Comparison of ENCODE assay signal across 32 mouse cellular contexts in the genomic region with DNA sequence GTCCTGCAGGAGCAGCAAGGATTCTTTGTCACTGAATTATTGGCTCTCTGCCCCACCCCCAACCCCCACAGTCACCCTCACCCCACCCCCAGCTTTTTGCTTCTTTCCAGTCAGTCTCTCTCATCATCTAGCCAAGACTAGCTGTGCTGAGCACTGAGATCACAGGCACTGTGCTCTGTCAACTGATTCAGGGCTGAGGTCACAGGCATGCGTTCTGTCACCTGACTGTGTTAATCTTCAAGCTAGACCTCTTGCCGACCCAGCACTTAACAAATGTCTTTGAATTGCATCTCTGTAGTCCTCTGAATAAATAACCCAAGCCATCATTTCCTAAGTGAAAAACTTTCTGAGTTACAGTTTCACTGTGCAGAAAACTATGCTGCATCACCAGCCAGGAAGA. TPM values are rescaled to one million over a fixed set of nuclear protein-coding genes. Genes with fewer than 3 reads are reported as not detected.
DNase-seq lines count a peak whose midpoint lies in the region; ATAC-seq lines count a peak whose summit lies in the region.
"Had no signal": no experiment of that assay in that cellular context is flagged by ENCODE, and none has a peak within 500 bp of the region (broad histone marks: within the 10 kb centered on the region; RNA-seq: fewer than 3 reads in every experiment).

No protein-coding gene starts in this region.

- ATAC-seq in heart, embryonic 12.5 days (ENCODE audit: insufficient number of reproducible peaks, low FRiP score): no peak
- peak; percentile 29; the same call in 1 of the 2 replicates for ATAC-seq in intestine, embryonic 15.5 days
- ATAC-seq in kidney, embryonic 14.5 days (ENCODE audit: low FRiP score, low TSS enrichment): peak; percentile 60; the same call in 1 of the 2 replicates

- no peak for DNase-seq in heart, adult 11 months
- peak; percentile 38 to 63 for DNase-seq in kidney, postnatal 4 days
- no peak for DNase-seq in frontal cortex, postnatal 14 days (ENCODE audit: low spot score in 2 of 2)
- no peak for DNase-seq in left cerebral cortex, adult 9 months (ENCODE audit: low spot score in 2 of 2)
- no peak for DNase-seq in gastrocnemius, adult 18-20 months (ENCODE audit: low spot score)
- DNase-seq: adrenal gland, postnatal 10 days; cerebellum, adult 11 months; cerebellum, postnatal 14 days; embryo, embryonic 11 days; gastrocnemius, postnatal 25 days; lung, postnatal 4 days; retina, postnatal 1 day; right cerebral cortex, postnatal 4 days; thymus, postnatal 25 days had no signal

- peaks cover 28% of the 10 kb centered on the region for H3K4me1 ChIP-seq in heart, embryonic 12.5 days (replicated peaks)
- H3K4me1 ChIP-seq in intestine, embryonic 15.5 days (replicated peaks): peaks cover 5% of the 10 kb centered on the region; the same call in 1 of the 2 replicates
- no peaks in the 10 kb centered on the region for H3K4me1 ChIP-seq in kidney, embryonic 14.5 days (ENCODE audit: control insufficient read depth, insufficient read depth, low read length)
- H3K4me1 ChIP-seq: forebrain, embryonic 12.5 days; midbrain, embryonic 12.5 days; neural tube, embryonic 15.5 days had no signal

- H3K27ac ChIP-seq in heart, embryonic 12.5 days (ENCODE audit: poor library complexity, severe bottlenecking): 0 out of 2 replicates have a peak overlapping the region, but pooled peaks have one; percentile 33
- no peak overlapping the region for H3K27ac ChIP-seq in intestine, embryonic 15.5 days
- H3K27ac ChIP-seq in kidney, embryonic 14.5 days (ENCODE audit: low read depth, low read length): no peak overlapping the region; the same call in 1 of the 2 replicates
- H3K27ac ChIP-seq: embryonic facial prominence, embryonic 15.5 days; forebrain, embryonic 12.5 days; hindbrain, embryonic 12.5 days; liver, embryonic 15.5 days; midbrain, embryonic 12.5 days; neural tube, embryonic 15.5 days had no signal

- no peak overlapping the region for H3K9ac ChIP-seq in heart, embryonic 12.5 days
- no peak overlapping the region for H3K9ac ChIP-seq in intestine, embryonic 15.5 days
- H3K9ac ChIP-seq in kidney, embryonic 14.5 days (ENCODE audit: low read depth, low read length): no peak overlapping the region
- H3K9ac ChIP-seq: embryonic facial prominence, embryonic 15.5 days; forebrain, embryonic 12.5 days; hindbrain, embryonic 12.5 days; liver, embryonic 15.5 days; midbrain, embryonic 12.5 days; neural tube, embryonic 15.5 days had no signal

- H3K4me2 ChIP-seq in heart, embryonic 12.5 days: no peak overlapping the region
- no peak overlapping the region for H3K4me2 ChIP-seq in intestine, embryonic 15.5 days (replicated peaks)
- no peak overlapping the region for H3K4me2 ChIP-seq in kidney, embryonic 14.5 days (replicated peaks; ENCODE audit: low read depth, low read length)
- H3K4me2 ChIP-seq: embryonic facial prominence, embryonic 15.5 days; forebrain, embryonic 12.5 days; hindbrain, embryonic 12.5 days; liver, embryonic 15.5 days; midbrain, embryonic 12.5 days; neural tube, embryonic 15.5 days had no signal

- peaks cover 3% of the 10 kb centered on the region; the same call in 1 of the 2 replicates for H3K9me3 ChIP-seq in heart, embryonic 12.5 days (replicated peaks)
- no peaks in the 10 kb centered on the region for H3K9me3 ChIP-seq in intestine, embryonic 15.5 days
- no peaks in the 10 kb centered on the region for H3K9me3 ChIP-seq in kidney, embryonic 14.5 days (ENCODE audit: control insufficient read depth, low read length)
- H3K9me3 ChIP-seq: embryonic facial prominence, embryonic 15.5 days; forebrain, embryonic 12.5 days; hindbrain, embryonic 12.5 days; liver, embryonic 15.5 days; midbrain, embryonic 12.5 days; neural tube, embryonic 15.5 days had no signal

- WGBS in heart, embryonic 12.5 days: 17% methylated on average over 2 of the region's 2 CpGs
- WGBS in intestine, embryonic 15.5 days: 17% methylated on average over 2 of the region's 2 CpGs
- 18% methylated on average over 2 of the region's 2 CpGs for WGBS in kidney, embryonic 14.5 days

- no peaks in the 10 kb centered on the region for H3K36me3 ChIP-seq in heart, embryonic 12.5 days
- H3K36me3 ChIP-seq in intestine, embryonic 15.5 days: no peaks in the 10 kb centered on the region
- H3K36me3 ChIP-seq in kidney, embryonic 14.5 days (ENCODE audit: control insufficient read depth, insufficient read depth, low read length): no peaks in the 10 kb centered on the region
- H3K36me3 ChIP-seq: embryonic facial prominence, embryonic 15.5 days; forebrain, embryonic 12.5 days; hindbrain, embryonic 12.5 days; liver, embryonic 15.5 days; midbrain, embryonic 12.5 days; neural tube, embryonic 15.5 days had no signal

- no peaks in the 10 kb centered on the region for H3K27me3 ChIP-seq in heart, embryonic 12.5 days (replicated peaks)
- H3K27me3 ChIP-seq in intestine, embryonic 15.5 days (replicated peaks): no peaks in the 10 kb centered on the region
- H3K27me3 ChIP-seq in kidney, embryonic 14.5 days (ENCODE audit: control insufficient read depth, insufficient read depth, low read length): no peaks in the 10 kb centered on the region
- H3K27me3 ChIP-seq: embryonic facial prominence, embryonic 15.5 days; forebrain, embryonic 12.5 days; hindbrain, embryonic 12.5 days; midbrain, embryonic 12.5 days; neural tube, embryonic 15.5 days had no signal

- no peak overlapping the region for H3K4me3 ChIP-seq in heart, embryonic 12.5 days
- no peak overlapping the region for H3K4me3 ChIP-seq in intestine, embryonic 15.5 days (replicated peaks)
- H3K4me3 ChIP-seq in kidney, embryonic 14.5 days (ENCODE audit: low read length): no peak overlapping the region
- H3K4me3 ChIP-seq: embryonic facial prominence, embryonic 15.5 days; forebrain, embryonic 12.5 days; hindbrain, embryonic 12.5 days; liver, embryonic 15.5 days; midbrain, embryonic 12.5 days; myocyte; neural tube, embryonic 15.5 days had no signal

RNA-seq across cellular contexts. Expression of a gene that starts 3.5 kb away (rescaled TPM):
- not detected in 2 replicates for polyA plus RNA-seq in heart, embryonic 12.5 days (2016; fragmentation: Nextera tagmentation; extraction: Ambion mirVana)
- 0.14 and 0.15 TPM in 2 replicates for polyA plus RNA-seq in intestine, embryonic 15.5 days (2015; fragmentation: Nextera tagmentation; extraction: Ambion mirVana)
- 0.27 and 0.87 TPM in 2 replicates for polyA plus RNA-seq in kidney, embryonic 14.5 days (2014; fragmentation: Nextera tagmentation; extraction: Ambion mirVana)
- not detected for total RNA-seq in gastrocnemius, adult 18-20 months (2021)
- total RNA-seq: CH12.LX; gastrocnemius, postnatal 25 days; layer of hippocampus, postnatal 25 days; left cerebral cortex, postnatal 36 days had no signal
- polyA plus RNA-seq: brain, embryonic 14.5 days; embryonic facial prominence, embryonic 15.5 days; forebrain, embryonic 12.5 days; frontal cortex, adult 2 months; heart, embryonic 16.5 days; hindbrain, embryonic 12.5 days; intestine, embryonic 14.5 days; midbrain, embryonic 12.5 days; myocyte; testis, adult 2 months had no signal

RNA-seq across cellular contexts. Expression of a gene that starts 3.5 kb away (rescaled TPM):
- polyA plus RNA-seq in heart, embryonic 12.5 days (2016; fragmentation: Nextera tagmentation; extraction: Ambion mirVana): not detected in 2 replicates
- polyA plus RNA-seq in intestine, embryonic 15.5 days (2015; fragmentation: Nextera tagmentation; extraction: Ambion mirVana): not detected in 2 replicates
- not detected in 2 replicates for polyA plus RNA-seq in kidney, embryonic 14.5 days (2014; fragmentation: Nextera tagmentation; extraction: Ambion mirVana)
- under 1 TPM; 0.43 to 0.68 TPM for total RNA-seq in gastrocnemius, adult 18-20 months (2021)
- total RNA-seq: CH12.LX had no signal
- polyA plus RNA-seq: brain, embryonic 14.5 days; embryonic facial prominence, embryonic 15.5 days; forebrain, embryonic 12.5 days; frontal cortex, adult 2 months; heart, embryonic 16.5 days; hindbrain, embryonic 12.5 days; intestine, embryonic 14.5 days; liver, embryonic 15.5 days; midbrain, embryonic 12.5 days; myocyte; neural tube, embryonic 15.5 days; testis, adult 2 months had no signal

RNA-seq across cellular contexts. Expression of a gene that starts 14.8 kb away (rescaled TPM):
- not detected in 2 replicates for polyA plus RNA-seq in heart, embryonic 12.5 days (2016; fragmentation: Nextera tagmentation; extraction: Ambion mirVana)
- 0.21 TPM in 1 of 2 replicates, not detected in the other for polyA plus RNA-seq in intestine, embryonic 15.5 days (2015; fragmentation: Nextera tagmentation; extraction: Ambion mirVana)
- not detected in 2 replicates for polyA plus RNA-seq in kidney, embryonic 14.5 days (2014; fragmentation: Nextera tagmentation; extraction: Ambion mirVana)
- under 1 TPM; 0.17 to 0.41 TPM for total RNA-seq in gastrocnemius, adult 18-20 months (2021)
- total RNA-seq: CH12.LX had no signal
- polyA plus RNA-seq: forebrain, embryonic 12.5 days; heart, embryonic 16.5 days; intestine, embryonic 14.5 days; liver, embryonic 15.5 days; midbrain, embryonic 12.5 days; myocyte; testis, adult 2 months had no signal

RNA-seq across cellular contexts. Expression of a gene that starts 14.8 kb away (rescaled TPM):
- polyA plus RNA-seq in heart, embryonic 12.5 days (2016; fragmentation: Nextera tagmentation; extraction: Ambion mirVana): not detected in 2 replicates
- polyA plus RNA-seq in intestine, embryonic 15.5 days (2015; fragmentation: Nextera tagmentation; extraction: Ambion mirVana): 0.40 TPM in 1 of 2 replicates, not detected in the other
- 0.77 TPM in 1 of 2 replicates, not detected in the other for polyA plus RNA-seq in kidney, embryonic 14.5 days (2014; fragmentation: Nextera tagmentation; extraction: Ambion mirVana)
- not detected for total RNA-seq in gastrocnemius, adult 18-20 months (2021)
- total RNA-seq: CH12.LX; gastrocnemius, postnatal 25 days; layer of hippocampus, postnatal 25 days; left cerebral cortex, postnatal 36 days had no signal
- polyA plus RNA-seq: brain, embryonic 14.5 days; embryonic facial prominence, embryonic 15.5 days; forebrain, embryonic 12.5 days; frontal cortex, adult 2 months; heart, embryonic 16.5 days; hindbrain, embryonic 12.5 days; intestine, embryonic 14.5 days; liver, embryonic 15.5 days; midbrain, embryonic 12.5 days; myocyte; neural tube, embryonic 15.5 days; testis, adult 2 months had no signal

RNA-seq across cellular contexts. Expression of a gene that starts 45.6 kb away (rescaled TPM):
- 3.1 and 3.8 TPM in 2 replicates for polyA plus RNA-seq in heart, embryonic 12.5 days (2016; fragmentation: Nextera tagmentation; extraction: Ambion mirVana)
- 4.2 and 4.6 TPM in 2 replicates for polyA plus RNA-seq in intestine, embryonic 15.5 days (2015; fragmentation: Nextera tagmentation; extraction: Ambion mirVana)
- 10.0 and 17.4 TPM in 2 replicates for polyA plus RNA-seq in kidney, embryonic 14.5 days (2014; fragmentation: Nextera tagmentation; extraction: Ambion mirVana)
- total RNA-seq in gastrocnemius, adult 18-20 months (2021): 10 to 100 TPM; 33.7 to 34.4 TPM

Comparison
In these comparisons a context has a peak if more than half of its experiments do, and no peak if none do; other contexts are left out.
1. DNase-seq: peak in kidney, postnatal 4 days (2 of 2); none in heart, adult 11 months (single experiment), frontal cortex, postnatal 14 days (0 of 2), left cerebral cortex, adult 9 months (0 of 2) and gastrocnemius, adult 18-20 months (single experiment).